Mouse (Mus musculus) intestine, embryonic 14.5 days (tissue): ENCODE measurements at regions not wholly inside any gene's neighbourhood (a gene's known extent, or its start where the extent isn't known, plus 50 kb on each side); places are given as distances from the start of the nearest gene placed in this dataset.

Source experiments
- ATAC-seq: fragments of 200-750 bp; cut with Nextera tagmentation; replicated peaks from 2 replicates; pipeline ENCODE4 v1.8.0; 2017; ENCODE audit warnings: low read depth, moderate number of reproducible peaks, moderate TSS enrichment, moderate library complexity; ENCODE audit not compliant: low FRiP score, low TSS enrichment
- DNase-seq: peaks from one replicate; pipeline ENCODE4 v3.0.0-alpha.2; 2018; ENCODE audit warnings: low spot score
- H3K27ac ChIP-seq: fragments of 300-500 bp; sonication (generic); 2 replicates; pipeline ENCODE4 v1.5.1; 2014; ENCODE audit warnings: low read depth, mild to moderate bottlenecking, control low read depth
- H3K27me3 ChIP-seq: fragments of 300-500 bp; sonication (generic); replicated peaks from 2 replicates; pipeline ENCODE4 v1.6.1; 2014; ENCODE audit warnings: low read length, control low read depth; ENCODE audit not compliant: control insufficient read depth, insufficient read depth
- H3K36me3 ChIP-seq: fragments of 300-500 bp; sonication (generic); 2 replicates; pipeline ENCODE4 v1.6.1; 2014; ENCODE audit warnings: low read length, control low read depth; ENCODE audit not compliant: control insufficient read depth, insufficient read depth
- H3K4me1 ChIP-seq: fragments of 300-500 bp; sonication (generic); replicated peaks from 2 replicates; pipeline ENCODE4 v1.6.1; 2014; ENCODE audit warnings: low read length, control low read depth, mixed read lengths; ENCODE audit not compliant: control insufficient read depth, insufficient read depth
- H3K4me2 ChIP-seq: fragments of 300-500 bp; sonication (generic); 2 replicates; pipeline ENCODE4 v1.6.1; 2014; ENCODE audit warnings: low read length
- H3K4me3 ChIP-seq: fragments of 300-500 bp; sonication (generic); 2 replicates; pipeline ENCODE4 v1.5.1; 2014; ENCODE audit warnings: low read depth, low read length, control low read depth, mixed read lengths
- H3K9ac ChIP-seq: fragments of 300-500 bp; sonication (generic); 2 replicates; pipeline ENCODE4 v1.6.1; 2014; ENCODE audit warnings: mild to moderate bottlenecking, low read length
- H3K9me3 ChIP-seq: fragments of 300-500 bp; sonication (generic); 2 replicates; pipeline ENCODE4 v1.6.1; 2016; ENCODE audit warnings: low read length, control low read depth; ENCODE audit not compliant: control insufficient read depth
- WGBS: fragments of 180-500 bp; shearing (Covaris S2); extraction: QIAGEN DNeasy Blood & Tissue Kit; methylation state at CpG from one replicate; pipeline ENCODE4 v1.1.7; 2014; 5-methylcytosine and 5-hydroxymethylcytosine counted together

GRCm38 (mm10) chr10:109309286-109309685 is 298.5 kb upstream of the Syt1 start:
- no peak for ATAC-seq
- WGBS = 82% methylated on average over 6 of the region's 6 CpGs
- no peak overlapping the region for H3K9ac ChIP-seq
- H3K27ac ChIP-seq = no peak overlapping the region
- no peaks in the 10 kb centered on the region for H3K4me1 ChIP-seq
- no peaks in the 10 kb centered on the region for H3K36me3 ChIP-seq
- no peak for DNase-seq
- H3K4me3 ChIP-seq = no peak overlapping the region
- H3K9me3 ChIP-seq = no peaks in the 10 kb centered on the region
- H3K4me2 ChIP-seq = no peak overlapping the region
- no peaks in the 10 kb centered on the region for H3K27me3 ChIP-seq

- DNase-seq (no peak), ATAC-seq (no peak)
- no peak overlapping the region for H3K4me3 ChIP-seq
- no peaks in the 10 kb centered on the region for H3K27me3 ChIP-seq
- H3K36me3 ChIP-seq = no peaks in the 10 kb centered on the region
- no peak overlapping the region for H3K27ac ChIP-seq
- H3K4me2 ChIP-seq = no peak overlapping the region
- no peaks in the 10 kb centered on the region for H3K4me1 ChIP-seq
- WGBS = 83% methylated on average over 2 of the region's 2 CpGs
- H3K9ac ChIP-seq = no peak overlapping the region
- H3K9me3 ChIP-seq = no peaks in the 10 kb centered on the region
These were observed 289.4 kb upstream of the Syt1 start for GRCm38 (mm10) chr10:109300199-109300598.

GRCm38 (mm10) chr10:109299785-109300184 is 289.0 kb upstream of the Syt1 start:
- Histone ChIP-seq H3K4me3 (no peak overlapping the region), H3K27me3 (no peaks in the 10 kb centered on the region), H3K4me1 (no peaks in the 10 kb centered on the region), H3K9ac (no peak overlapping the region), H3K9me3 (no peaks in the 10 kb centered on the region), H3K36me3 (no peaks in the 10 kb centered on the region), H3K27ac (no peak overlapping the region), H3K4me2 (no peak overlapping the region)
- 60% methylated on average over 11 of the region's 11 CpGs for WGBS
- DNase-seq = no peak
- peak; percentile 82; the same call in 1 of the 2 replicates for ATAC-seq

DNA sequence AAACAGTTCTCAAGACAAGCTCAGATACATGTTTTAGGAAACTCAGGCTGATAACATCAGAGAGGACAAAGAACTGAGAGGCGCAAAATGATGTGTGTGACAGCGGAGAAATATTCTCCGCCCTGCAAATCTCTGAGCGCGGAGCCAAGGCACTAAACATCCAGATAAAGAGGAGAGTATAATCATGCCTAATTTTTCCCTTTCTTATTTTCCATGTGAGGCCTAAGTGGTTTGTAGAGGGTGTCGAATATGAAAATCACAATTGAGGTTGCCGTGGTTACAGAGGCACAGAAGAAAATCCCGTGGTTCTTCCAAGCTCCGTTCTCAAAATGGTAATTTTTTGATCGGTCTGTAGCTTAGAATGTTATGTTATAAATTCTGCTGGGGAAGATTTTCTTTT is 272.6 kb upstream of the Syt1 start:
- Histone ChIP-seq H3K4me3 (no peak overlapping the region), H3K27me3 (no peaks in the 10 kb centered on the region), H3K4me1 (no peaks in the 10 kb centered on the region), H3K36me3 (no peaks in the 10 kb centered on the region), H3K27ac (no peak overlapping the region), H3K9me3 (no peaks in the 10 kb centered on the region), H3K4me2 (no peak overlapping the region), H3K9ac (no peak overlapping the region)
- WGBS = 94% methylated on average over 10 of the region's 10 CpGs
- DNase-seq (no peak), ATAC-seq (no peak)

GRCm38 (mm10) chr10:109249781-109250180 is 239.0 kb upstream of the Syt1 start:
- Histone ChIP-seq H3K27ac (no peak overlapping the region), H3K36me3 (no peaks in the 10 kb centered on the region), H3K4me2 (no peak overlapping the region), H3K4me1 (no peaks in the 10 kb centered on the region), H3K4me3 (no peak overlapping the region), H3K27me3 (no peaks in the 10 kb centered on the region), H3K9ac (no peak overlapping the region), H3K9me3 (no peaks in the 10 kb centered on the region)
- DNase-seq (no peak), ATAC-seq (no peak)
- WGBS = 91% methylated on average over 3 of the region's 3 CpGs

GRCm38 (mm10) chr10:109246328-109246727 is 235.5 kb upstream of the Syt1 start:
- 71% methylated on average over 4 of the region's 4 CpGs for WGBS
- no peak for DNase-seq
- Histone ChIP-seq H3K4me3 (no peak overlapping the region), H3K27ac (no peak overlapping the region), H3K9ac (no peak overlapping the region), H3K4me1 (no peaks in the 10 kb centered on the region), H3K36me3 (no peaks in the 10 kb centered on the region), H3K27me3 (no peaks in the 10 kb centered on the region), H3K4me2 (no peak overlapping the region), H3K9me3 (no peaks in the 10 kb centered on the region)
- ATAC-seq = no peak

DNA sequence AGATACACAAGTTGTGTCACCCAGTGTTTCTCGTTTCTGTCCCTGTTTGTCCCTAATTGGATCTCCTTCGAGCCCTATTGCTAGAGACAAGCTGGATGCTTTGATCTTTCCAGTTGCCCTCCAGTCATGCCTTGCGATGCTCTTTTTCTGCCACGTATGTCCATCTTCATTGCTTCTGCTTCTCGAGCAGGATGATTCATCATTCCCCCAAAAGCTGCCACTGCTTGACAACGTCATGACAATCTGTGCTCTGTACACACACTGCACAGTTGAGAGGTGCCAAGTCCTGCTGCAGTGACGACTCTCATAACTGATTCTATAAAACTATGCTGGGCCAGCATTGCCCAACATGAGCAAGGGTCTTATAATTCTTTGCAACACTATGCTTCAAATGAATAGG is 226.2 kb upstream of the Syt1 start:
- WGBS = 81% methylated on average over 7 of the region's 7 CpGs
- H3K4me3 ChIP-seq = no peak overlapping the region
- H3K4me1 ChIP-seq = no peaks in the 10 kb centered on the region
- H3K9me3 ChIP-seq = no peaks in the 10 kb centered on the region
- no peaks in the 10 kb centered on the region for H3K36me3 ChIP-seq
- DNase-seq (no peak), ATAC-seq (no peak)
- no peak overlapping the region for H3K27ac ChIP-seq
- no peak overlapping the region for H3K9ac ChIP-seq
- H3K27me3 ChIP-seq = no peaks in the 10 kb centered on the region
- H3K4me2 ChIP-seq = no peak overlapping the region

DNA sequence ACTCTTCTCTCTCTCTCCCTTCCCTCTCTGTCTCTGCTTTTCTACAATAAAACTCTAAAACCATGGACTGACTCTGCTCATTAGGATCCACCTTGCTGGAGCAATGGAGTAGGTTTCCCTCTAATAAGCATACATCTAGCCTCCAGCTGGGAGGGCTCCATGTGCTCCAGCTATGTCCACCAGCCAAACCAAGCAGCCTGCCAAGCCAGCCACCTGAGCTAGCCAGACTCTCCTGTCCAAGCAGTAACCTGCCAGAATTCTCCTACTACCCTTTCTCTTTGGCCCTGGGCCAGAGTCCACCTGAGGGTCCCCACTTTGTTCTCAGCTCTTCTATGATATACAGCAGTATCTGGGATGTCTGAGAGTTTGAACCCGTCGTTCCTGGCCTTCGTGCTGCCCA is 216.2 kb upstream of the Syt1 start:
- Histone ChIP-seq H3K9me3 (no peaks in the 10 kb centered on the region), H3K4me3 (no peak overlapping the region), H3K27me3 (no peaks in the 10 kb centered on the region), H3K9ac (no peak overlapping the region), H3K27ac (no peak overlapping the region), H3K4me1 (no peaks in the 10 kb centered on the region), H3K36me3 (no peaks in the 10 kb centered on the region), H3K4me2 (no peak overlapping the region)
- WGBS = 91% methylated on average over 3 of the region's 3 CpGs
- no peak for DNase-seq
- ATAC-seq = no peak

- 79% methylated on average over 8 of the region's 8 CpGs for WGBS
- H3K4me3 ChIP-seq = no peak overlapping the region
- H3K9ac ChIP-seq = no peak overlapping the region
These were observed 178.2 kb upstream of the Syt1 start for GRCm38 (mm10) chr10:109188761-109189503.

More at GRCm38 (mm10) chr10:109188761-109189503, 178.2 kb upstream of the Syt1 start:
- no peak overlapping the region for H3K27ac ChIP-seq
- no peaks in the 10 kb centered on the region for H3K4me1 ChIP-seq
- DNase-seq = no peak
- no peaks in the 10 kb centered on the region for H3K36me3 ChIP-seq
- no peak for ATAC-seq
- no peak overlapping the region for H3K4me2 ChIP-seq
- H3K9me3 ChIP-seq = no peaks in the 10 kb centered on the region
- H3K27me3 ChIP-seq = no peaks in the 10 kb centered on the region
